Mouse (Mus musculus) kidney, adult 2 months (tissue): ENCODE data around the gene Ndufb10.

Experiments
- CTCF ChIP-seq: fragments of 200-500 bp; conservative IDR thresholded peaks from 2 replicates; pipeline ENCODE4 v1.5.1; 2011; ENCODE audit warnings: low read depth, mild to moderate bottlenecking, control low read depth, low read length, moderate library complexity, mixed read lengths; ENCODE audit not compliant: insufficient read depth, insufficient read length
- POLR2A ChIP-seq: fragments of 200-500 bp; IDR thresholded peaks from one replicate; pipeline ENCODE4 v1.6.1; 2011; ENCODE audit warnings: low read depth, low read length, control low read depth

DNA sequence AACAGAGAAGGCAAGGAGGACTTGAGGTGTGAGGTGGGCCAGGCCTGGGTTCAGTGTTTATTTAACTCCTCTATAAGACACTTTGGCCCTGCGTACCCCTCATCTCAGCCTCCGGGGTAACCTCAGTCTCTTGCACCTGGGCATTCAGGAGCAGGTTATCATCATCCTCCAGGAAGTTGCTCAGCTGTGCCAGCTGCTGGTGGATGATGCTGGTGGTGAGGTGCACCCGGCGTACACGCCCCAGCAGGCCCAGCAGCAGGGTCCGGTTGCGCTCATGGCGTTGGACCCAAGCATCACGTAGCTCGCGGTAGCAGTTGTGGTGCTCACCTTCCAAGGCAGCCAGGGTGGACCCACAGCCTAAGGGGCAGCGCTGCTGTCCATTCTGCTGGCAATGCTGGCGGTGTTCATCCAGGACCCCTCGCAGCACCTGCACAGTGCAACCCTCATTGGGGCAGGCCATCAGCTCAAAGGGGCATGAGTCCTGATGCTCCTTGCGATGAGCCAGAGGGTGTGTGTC, 8.1 kb downstream of the Ndufb10 start:
- no peak for TF ChIP-seq POLR2A
- TF ChIP-seq CTCF: no peak
